Mouse (Mus musculus) forebrain, postnatal 0 days (tissue): ENCODE measurements around the gene Hspb11. TPM values are rescaled to one million over a fixed set of nuclear protein-coding genes. Genes with fewer than 3 reads are reported as not detected.

Source experiments
- ATAC-seq: fragments of 200-750 bp; cut with Nextera tagmentation; 2 replicates; pipeline ENCODE4 v1.8.0; 2017; ENCODE audit warnings: mild to moderate bottlenecking, moderate library complexity
- DNase-seq: peaks from one replicate; pipeline ENCODE4 v3.0.0-alpha.2; 2015
- H3K27ac ChIP-seq: fragments of 300-500 bp; sonication (generic); 2 replicates; pipeline ENCODE4 v1.5.1; 2014; ENCODE audit warnings: low read depth, mild to moderate bottlenecking, antibody characterized with exemption, low read length, moderate library complexity, mixed read lengths
- H3K27me3 ChIP-seq: fragments of 300-500 bp; sonication (generic); 2 replicates; pipeline ENCODE4 v1.6.1; 2014; ENCODE audit warnings: mild to moderate bottlenecking, low read length, mixed read lengths; ENCODE audit not compliant: insufficient read depth
- H3K36me3 ChIP-seq: fragments of 300-500 bp; sonication (generic); 2 replicates; pipeline ENCODE4 v1.6.1; 2014; ENCODE audit warnings: mild to moderate bottlenecking, moderate library complexity; ENCODE audit not compliant: insufficient read depth
- H3K4me1 ChIP-seq: fragments of 300-500 bp; sonication (generic); 2 replicates; pipeline ENCODE4 v1.6.1; 2014; ENCODE audit warnings: antibody characterized with exemption; ENCODE audit not compliant: insufficient read depth
- H3K4me2 ChIP-seq: fragments of 300-500 bp; sonication (generic); 2 replicates; pipeline ENCODE4 v1.6.1; 2014; ENCODE audit warnings: low read depth, mild to moderate bottlenecking, moderate library complexity
- H3K4me3 ChIP-seq: fragments of 300-500 bp; sonication (generic); 2 replicates; pipeline ENCODE4 v1.5.1; 2014; ENCODE audit warnings: low read depth, low read length, mixed read lengths
- H3K9ac ChIP-seq: fragments of 300-500 bp; sonication (generic); 2 replicates; pipeline ENCODE4 v1.6.1; 2014; ENCODE audit warnings: mild to moderate bottlenecking
- H3K9me3 ChIP-seq: fragments of 300-500 bp; sonication (generic); 2 replicates; pipeline ENCODE4 v1.6.1; 2016; ENCODE audit warnings: low read length
- CTCF ChIP-seq: sonication (generic); IDR thresholded peaks from 2 replicates; pipeline ENCODE4 v1.5.1; 2016; ENCODE audit warnings: antibody characterized with exemption, control low read depth, low read depth
- WGBS: fragments of 180-500 bp; shearing (Covaris S2); extraction: QIAGEN DNeasy Blood & Tissue Kit; methylation state at CpG from one replicate; pipeline ENCODE4 v1.1.7; 2014; 5-methylcytosine and 5-hydroxymethylcytosine counted together
- polyA plus RNA-seq: library from polyadenylated mRNA; unstranded; fragments of >200 nt; fragmentation: Nextera tagmentation; extraction: Ambion mirVana; gene quantifications from 2 replicates; pipeline ENCODE4 v1.2.1, GENCODE M21; 2015
- total RNA-seq: library from RNA; depleted of rRNA; stranded (reverse); fragments of >200 nt; gene quantifications from 2 replicates; pipeline ENCODE4 v1.2.3, GENCODE M21; 2014; rRNA removed

Gene Hspb11
- total and polyA plus RNA-seq, 2 experiments from 2014 or later, result 17.9 to 40.5 TPM

GRCm38 (mm10) chr4:107306966-107307365 lies 53.6 kb downstream of the Hspb11 start, which contains the start of gene Dio1:
Dio1 (minus strand) TSS chr4:107307169.
- H3K9me3 ChIP-seq, result no peaks in the 10 kb centered on the region
- DNase-seq (no peak), ATAC-seq (no peak)
- no peak within 1 kb of the TSS for H3K27ac ChIP-seq
- H3K9ac ChIP-seq, result no peak within 1 kb of the TSS
- H3K36me3 ChIP-seq, result no peaks in the 10 kb centered on the region
- H3K4me3 ChIP-seq, result no peak within 1 kb of the TSS
- no peaks in the 10 kb centered on the region for H3K27me3 ChIP-seq
- no peak within 1 kb of the TSS for H3K4me2 ChIP-seq
- H3K4me1 ChIP-seq, result no peaks in the 10 kb centered on the region
- WGBS, result 51% methylated on average over 6 of the region's 6 CpGs
- TF ChIP-seq CTCF, result no peak

- Histone ChIP-seq H3K27me3 (no peaks in the 10 kb centered on the region), H3K27ac (no peak within 1 kb of the TSS), H3K9me3 (no peaks in the 10 kb centered on the region), H3K36me3 (peaks cover 17% of the 10 kb centered on the region; the same call in 1 of the 2 replicates), H3K4me1 (peaks cover 12% of the 10 kb centered on the region; the same call in 1 of the 2 replicates), H3K9ac (peak within 1 kb of the TSS; percentile 54), H3K4me2 (peak within 1 kb of the TSS; percentile 61), H3K4me3 (peak within 1 kb of the TSS; percentile 65)
- DNase-seq, result peak; percentile 91
- under 1% methylated on average over 29 of the region's 29 CpGs for WGBS
- peak; percentile 55 for TF ChIP-seq CTCF
- peak; percentile 96 for ATAC-seq
Observed at GRCm38 (mm10) chr4:107313690-107314478, 60.5 kb downstream of the Hspb11 start, which contains the start of gene Yipf1. Yipf1 (plus strand) TSS chr4:107314363.

GRCm38 (mm10) chr4:107314479-107314805 lies 61.0 kb downstream of the Hspb11 start:
- DNase-seq (no peak), ATAC-seq (peak; percentile 65)
- TF ChIP-seq CTCF, result no peak; the same call in 1 of the 2 replicates
- H3K9ac ChIP-seq, result peak overlapping the region; percentile 54
- H3K27ac ChIP-seq, result no peak overlapping the region
- no peaks in the 10 kb centered on the region for H3K27me3 ChIP-seq
- H3K36me3 ChIP-seq, result peaks cover 22% of the 10 kb centered on the region
- peak overlapping the region; percentile 65 for H3K4me3 ChIP-seq
- peak overlapping the region; percentile 61 for H3K4me2 ChIP-seq
- H3K9me3 ChIP-seq, result no peaks in the 10 kb centered on the region
- peaks cover 12% of the 10 kb centered on the region; the same call in 1 of the 2 replicates for H3K4me1 ChIP-seq
- WGBS, result 6% methylated on average over 7 of the region's 7 CpGs

GRCm38 (mm10) chr4:107318646-107319045 lies 65.3 kb downstream of the Hspb11 start:
- H3K36me3 ChIP-seq, result peaks cover 55% of the 10 kb centered on the region
- H3K9me3 ChIP-seq, result no peaks in the 10 kb centered on the region
- no peak for DNase-seq
- ATAC-seq, result no peak
- H3K27ac ChIP-seq, result no peak overlapping the region
- no peak overlapping the region for H3K4me2 ChIP-seq
- 77% methylated on average over 8 of the region's 8 CpGs for WGBS
- peaks cover 7% of the 10 kb centered on the region; the same call in 1 of the 2 replicates for H3K4me1 ChIP-seq
- no peak for TF ChIP-seq CTCF
- H3K27me3 ChIP-seq, result no peaks in the 10 kb centered on the region
- H3K9ac ChIP-seq, result no peak overlapping the region
- no peak overlapping the region for H3K4me3 ChIP-seq

GRCm38 (mm10) chr4:107321041-107321440 lies 67.6 kb downstream of the Hspb11 start:
- TF ChIP-seq CTCF, result no peak
- no peak overlapping the region for H3K4me3 ChIP-seq
- H3K27ac ChIP-seq, result no peak overlapping the region
- DNase-seq, result no peak
- no peak for ATAC-seq
- WGBS, result 77% methylated on average over 2 of the region's 2 CpGs
- H3K36me3 ChIP-seq, result peaks cover 60% of the 10 kb centered on the region
- no peak overlapping the region for H3K4me2 ChIP-seq
- no peaks in the 10 kb centered on the region for H3K9me3 ChIP-seq
- no peaks in the 10 kb centered on the region for H3K4me1 ChIP-seq
- no peak overlapping the region for H3K9ac ChIP-seq
- no peaks in the 10 kb centered on the region for H3K27me3 ChIP-seq

- Histone ChIP-seq H3K4me3 (no peak overlapping the region), H3K27me3 (no peaks in the 10 kb centered on the region), H3K36me3 (peaks cover 53% of the 10 kb centered on the region), H3K9me3 (no peaks in the 10 kb centered on the region), H3K4me1 (no peaks in the 10 kb centered on the region), H3K27ac (no peak overlapping the region), H3K4me2 (no peak overlapping the region), H3K9ac (no peak overlapping the region)
- DNase-seq (no peak), ATAC-seq (no peak)
- 97% methylated on average over 2 of the region's 2 CpGs for WGBS
- TF ChIP-seq CTCF, result no peak
Observed at GRCm38 (mm10) chr4:107323113-107323512, 69.7 kb downstream of the Hspb11 start.

- H3K4me2 ChIP-seq, result no peak overlapping the region
- H3K9me3 ChIP-seq, result no peaks in the 10 kb centered on the region
- ATAC-seq, result no peak
- peaks cover 16% of the 10 kb centered on the region; the same call in 1 of the 2 replicates for H3K36me3 ChIP-seq
- no peaks in the 10 kb centered on the region for H3K4me1 ChIP-seq
- 97% methylated on average over 8 of the region's 8 CpGs for WGBS
- H3K4me3 ChIP-seq, result no peak overlapping the region
- no peak for DNase-seq
- H3K27ac ChIP-seq, result no peak overlapping the region
- no peaks in the 10 kb centered on the region for H3K27me3 ChIP-seq
- TF ChIP-seq CTCF, result no peak
- no peak overlapping the region for H3K9ac ChIP-seq
Observed at GRCm38 (mm10) chr4:107328530-107328929, 75.1 kb downstream of the Hspb11 start.

Other genes with a start within 250 kb of the Hspb11 start
- 43.8 and 48.5 TPM in 2 replicates for gene Mrpl37, start 186.7 kb upstream of the Hspb11 start, total RNA-seq
- 73.3 and 80.4 TPM in 2 replicates for gene Mrpl37, start 186.7 kb upstream of the Hspb11 start, polyA plus RNA-seq
- gene Cyb5rl, start 186.6 kb upstream of the Hspb11 start, total RNA-seq, result 2.8 and 4.6 TPM in 2 replicates
- gene Cyb5rl, start 186.6 kb upstream of the Hspb11 start, polyA plus RNA-seq, result 4.0 and 4.5 TPM in 2 replicates
- gene Cdcp2, start 156.7 kb upstream of the Hspb11 start, total RNA-seq, result not detected in 2 replicates
- 0.09 TPM in 1 of 2 replicates, not detected in the other for gene Cdcp2, start 156.7 kb upstream of the Hspb11 start, polyA plus RNA-seq
- gene Tmem59, start 75.2 kb upstream of the Hspb11 start, total RNA-seq, result 126 and 134 TPM in 2 replicates
- 361 and 363 TPM in 2 replicates for gene Tmem59, start 75.2 kb upstream of the Hspb11 start, polyA plus RNA-seq
- gene Tceanc2, start 74.5 kb upstream of the Hspb11 start, total RNA-seq, result 13.4 and 22.3 TPM in 2 replicates
- gene Tceanc2, start 74.5 kb upstream of the Hspb11 start, polyA plus RNA-seq, result 26.5 and 35.4 TPM in 2 replicates
- gene Ldlrad1, start 44.4 kb upstream of the Hspb11 start, total RNA-seq, result 0.69 TPM in 1 of 2 replicates, not detected in the other
- not detected in 2 replicates for gene Ldlrad1, start 44.4 kb upstream of the Hspb11 start, polyA plus RNA-seq
- 12.4 and 14.7 TPM in 2 replicates for gene Lrrc42, start 61 bp upstream of the Hspb11 start, total RNA-seq
- 27.9 and 36.4 TPM in 2 replicates for gene Lrrc42, start 61 bp upstream of the Hspb11 start, polyA plus RNA-seq
- not detected in 2 replicates for gene Dio1, start 53.6 kb downstream of the Hspb11 start, total RNA-seq
- gene Dio1, start 53.6 kb downstream of the Hspb11 start, polyA plus RNA-seq, result not detected in 2 replicates
- gene Yipf1, start 60.8 kb downstream of the Hspb11 start, total RNA-seq, result 47.6 and 65.3 TPM in 2 replicates
- gene Yipf1, start 60.8 kb downstream of the Hspb11 start, polyA plus RNA-seq, result 60.2 and 61.5 TPM in 2 replicates
- 23.6 and 30.4 TPM in 2 replicates for gene Ndc1, start 114.2 kb downstream of the Hspb11 start, total RNA-seq
- gene Ndc1, start 114.2 kb downstream of the Hspb11 start, polyA plus RNA-seq, result 14.3 and 18.7 TPM in 2 replicates
- 0.43 and 1.6 TPM in 2 replicates for gene Glis1, start 181.0 kb downstream of the Hspb11 start, total RNA-seq
- gene Glis1, start 181.0 kb downstream of the Hspb11 start, polyA plus RNA-seq, result 0.49 and 1.6 TPM in 2 replicates